In genomic region chr4:135772671-135773070, GRCm38 (mm10) we compare ENCODE assay signal across 13 mouse cellular contexts. TPM values are rescaled to one million over a fixed set of nuclear protein-coding genes. Genes with fewer than 3 reads are reported as not detected.
DNase-seq lines count a peak whose midpoint lies in the region; ATAC-seq and TF ChIP-seq lines count a peak whose summit lies in the region.
"Had no signal": no experiment of that assay in that cellular context is flagged by ENCODE, and none has a peak within 500 bp of the region (broad histone marks: within the 10 kb centered on the region; RNA-seq: fewer than 3 reads in every experiment).

No protein-coding gene starts in this region.

- H3K9me3 ChIP-seq in heart, embryonic 13.5 days, result no peaks in the 10 kb centered on the region
- H3K9me3 ChIP-seq in limb, embryonic 14.5 days (ENCODE audit: control insufficient read depth, low read length), result no peaks in the 10 kb centered on the region
- H3K9me3 ChIP-seq: hindbrain, embryonic 12.5 days; liver, embryonic 15.5 days had no signal

- WGBS in heart, embryonic 13.5 days, result 32% methylated on average over 4 of the region's 4 CpGs
- WGBS in limb, embryonic 14.5 days, result 68% methylated on average over 4 of the region's 4 CpGs

- H3K4me3 ChIP-seq in heart, embryonic 13.5 days, result no peak overlapping the region
- no peak overlapping the region for H3K4me3 ChIP-seq in limb, embryonic 14.5 days (replicated peaks; ENCODE audit: low read length)
- H3K4me3 ChIP-seq: hindbrain, embryonic 12.5 days; liver, embryonic 15.5 days had no signal

- H3K27ac ChIP-seq in heart, embryonic 13.5 days (replicated peaks), result peak overlapping the region; percentile 89
- H3K27ac ChIP-seq in limb, embryonic 14.5 days (replicated peaks; ENCODE audit: low read depth, low read length), result no peak overlapping the region
- H3K27ac ChIP-seq: hindbrain, embryonic 12.5 days; liver, embryonic 15.5 days had no signal

- peak; percentile 85 for DNase-seq in gastrocnemius, adult 18-20 months (ENCODE audit: low spot score)
- DNase-seq in gastrocnemius, postnatal 14 days, result peak; percentile 64
- peak; percentile 58 for DNase-seq in limb, embryonic 14.5 days (ENCODE audit: low spot score)
- no peak for DNase-seq in urinary bladder, postnatal 14 days (ENCODE audit: low spot score)
- no peak for DNase-seq in T-cell, adult 2 months (ENCODE audit: low spot score)
- no peak for DNase-seq in right cerebral cortex, postnatal 10 days (ENCODE audit: low spot score in 2 of 2)
- DNase-seq: adrenal gland, postnatal 25 days; right cerebral cortex, postnatal 14 days; thymus, postnatal 25 days had no signal

- peak; percentile 57; the same call in 1 of the 2 replicates for ATAC-seq in heart, embryonic 13.5 days (ENCODE audit: extremely low read depth, insufficient number of reproducible peaks, low FRiP score, low TSS enrichment)
- ATAC-seq in limb, embryonic 14.5 days (ENCODE audit: low FRiP score, low read depth), result peak; percentile 79
- ATAC-seq: intestine, postnatal 0 days had no signal

- H3K27me3 ChIP-seq in heart, embryonic 13.5 days (replicated peaks), result peaks cover 13% of the 10 kb centered on the region
- no peaks in the 10 kb centered on the region for H3K27me3 ChIP-seq in limb, embryonic 14.5 days (ENCODE audit: control insufficient read depth, insufficient read depth, low read length)
- H3K27me3 ChIP-seq: hindbrain, embryonic 12.5 days had no signal

- no peak overlapping the region for H3K4me2 ChIP-seq in heart, embryonic 13.5 days
- H3K4me2 ChIP-seq in limb, embryonic 14.5 days (replicated peaks; ENCODE audit: low read depth, low read length, severe bottlenecking), result no peak overlapping the region
- H3K4me2 ChIP-seq: hindbrain, embryonic 12.5 days; liver, embryonic 15.5 days had no signal

- peak overlapping the region; percentile 50; the same call in 1 of the 2 replicates for H3K9ac ChIP-seq in heart, embryonic 13.5 days
- H3K9ac ChIP-seq in limb, embryonic 14.5 days (ENCODE audit: low read depth, low read length, severe bottlenecking), result no peak overlapping the region
- H3K9ac ChIP-seq: hindbrain, embryonic 12.5 days; liver, embryonic 15.5 days had no signal

- no peak for TF ChIP-seq POLR2A in limb, embryonic 14.5 days (IDR thresholded peaks at IDR 0.05; ENCODE audit: borderline replicate concordance, extremely low read depth, insufficient read depth, insufficient read length)

- no peaks in the 10 kb centered on the region for H3K36me3 ChIP-seq in heart, embryonic 13.5 days
- no peaks in the 10 kb centered on the region for H3K36me3 ChIP-seq in limb, embryonic 14.5 days (ENCODE audit: control insufficient read depth, insufficient read depth, low read length)
- H3K36me3 ChIP-seq: hindbrain, embryonic 12.5 days; liver, embryonic 15.5 days had no signal

- intact Hi-C loops in gastrocnemius, postnatal 14 days (cut with DNase I; ENCODE audit: low total_unique reads), result no loop called here

- H3K4me1 ChIP-seq in heart, embryonic 13.5 days, result peaks cover 28% of the 10 kb centered on the region
- no peaks in the 10 kb centered on the region for H3K4me1 ChIP-seq in limb, embryonic 14.5 days (ENCODE audit: control insufficient read depth, insufficient read depth, low read length)
- H3K4me1 ChIP-seq: liver, embryonic 15.5 days had no signal

RNA-seq across cellular contexts. Expression of gene Myom3, which starts 13.2 kb away (rescaled TPM):
- 10 to 100 TPM; 70.5 to 78.3 TPM for total RNA-seq in gastrocnemius, adult 18-20 months (2021)
- 10 to 100 TPM; 36.6 to 76.7 TPM for total RNA-seq in gastrocnemius, postnatal 14 days (2021)
- polyA plus RNA-seq in heart, embryonic 13.5 days (2015; fragmentation: Nextera tagmentation; extraction: Ambion mirVana), result 0.23 and 0.37 TPM in 2 replicates
- polyA plus RNA-seq in limb, embryonic 14.5 days (2012; rRNA removed), result 8.1 and 12.7 TPM in 2 replicates
- 2.5 and 5.0 TPM in 2 replicates for polyA plus RNA-seq in limb, embryonic 14.5 days (2014; fragmentation: Nextera tagmentation; extraction: Ambion mirVana)

RNA-seq across cellular contexts. Expression of gene Il22ra1, which starts 44.7 kb away (rescaled TPM):
- total RNA-seq in gastrocnemius, adult 18-20 months (2021), result not detected
- total RNA-seq in gastrocnemius, postnatal 14 days (2021), result under 1 TPM; 0.13 to 0.49 TPM
- not detected in 2 replicates for polyA plus RNA-seq in heart, embryonic 13.5 days (2015; fragmentation: Nextera tagmentation; extraction: Ambion mirVana)
- 1.2 and 1.6 TPM in 2 replicates for polyA plus RNA-seq in limb, embryonic 14.5 days (2012; rRNA removed)
- 0.79 and 1.2 TPM in 2 replicates for polyA plus RNA-seq in limb, embryonic 14.5 days (2014; fragmentation: Nextera tagmentation; extraction: Ambion mirVana)
- polyA plus RNA-seq: hindbrain, embryonic 12.5 days had no signal

Comparison
In these comparisons a context has a peak if more than half of its experiments do, and no peak if none do; other contexts are left out.
1. DNase-seq: peak in gastrocnemius, adult 18-20 months (single experiment), gastrocnemius, postnatal 14 days (single experiment) and limb, embryonic 14.5 days (single experiment); none in urinary bladder, postnatal 14 days (single experiment), T-cell, adult 2 months (single experiment) and right cerebral cortex, postnatal 10 days (0 of 2).